Comparison of ENCODE assay signal across 23 mouse cellular contexts in the genomic region with DNA sequence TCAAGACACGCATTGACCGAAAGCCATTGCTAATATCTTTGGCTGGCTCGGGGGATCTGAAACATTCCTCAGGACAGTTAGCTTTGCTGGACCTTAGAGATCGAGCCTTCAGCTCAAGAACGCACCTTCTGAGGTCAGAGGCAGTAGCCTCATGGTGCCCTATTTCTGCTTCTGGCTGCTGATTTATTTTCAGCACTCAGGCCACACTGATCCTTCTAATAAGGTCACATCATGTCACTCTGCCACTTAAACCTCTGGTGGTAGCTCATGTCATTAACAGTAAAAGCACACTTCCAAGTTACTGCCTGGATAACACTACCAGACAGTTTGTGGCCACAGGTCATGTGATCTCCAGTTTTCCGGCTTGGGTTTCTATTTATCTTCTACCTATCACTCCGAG.
DNase-seq lines count a peak whose midpoint lies in the region; ATAC-seq and TF ChIP-seq lines count a peak whose summit lies in the region.
"Had no signal": no experiment of that assay in that cellular context is flagged by ENCODE, and none has a peak within 500 bp of the region (broad histone marks: within the 10 kb centered on the region; RNA-seq: fewer than 3 reads in every experiment).

No protein-coding gene starts in this region.

- H3K36me3 ChIP-seq in heart, adult 2 months (ENCODE audit: control insufficient read depth, insufficient read depth, low read length) = no peaks in the 10 kb centered on the region
- no peaks in the 10 kb centered on the region for H3K36me3 ChIP-seq in heart, embryonic 14.5 days (ENCODE audit: control insufficient read depth, insufficient read depth, low read length)
- no peaks in the 10 kb centered on the region for H3K36me3 ChIP-seq in midbrain, embryonic 16.5 days (ENCODE audit: control insufficient read depth, insufficient read depth, low read length)
- H3K36me3 ChIP-seq: embryonic facial prominence, embryonic 15.5 days; forebrain, embryonic 10.5 days; G1E; intestine, embryonic 15.5 days had no signal

- peak overlapping the region; percentile 61 for H3K27ac ChIP-seq in heart, adult 2 months
- H3K27ac ChIP-seq in heart, embryonic 14.5 days (replicated peaks in 1 of 2; ENCODE audit: control insufficient read depth in 1 of 2, insufficient read depth in 1 of 2, low read depth in 2 of 2, low read length in 2 of 2) = no peak overlapping the region; a peak in 1 of 4 replicates
- no peak overlapping the region for H3K27ac ChIP-seq in midbrain, embryonic 16.5 days (ENCODE audit: low read length)
- H3K27ac ChIP-seq: embryonic facial prominence, embryonic 15.5 days; forebrain, embryonic 10.5 days; hindbrain, embryonic 14.5 days; intestine, embryonic 15.5 days had no signal

- TF ChIP-seq POLR2A in heart, adult 2 months (IDR thresholded peaks at IDR 0.05; ENCODE audit: insufficient read depth, low read depth, low read length) = no peak
- TF ChIP-seq POLR2A in lung, adult 2 months (IDR thresholded peaks at IDR 0.05; ENCODE audit: borderline replicate concordance, extremely low read depth, low read depth, low read length) = no peak

- ATAC-seq in heart, embryonic 14.5 days (ENCODE audit: insufficient number of reproducible peaks, insufficient read depth, low FRiP score, low read depth) = peak; percentile 61; the same call in 1 of the 2 replicates
- ATAC-seq in midbrain, embryonic 16.5 days = no peak
- ATAC-seq: CD4-positive, CD25-positive, alpha-beta regulatory T cell, adult 4 months; forebrain, embryonic 14.5 days; intestine, embryonic 15.5 days had no signal

- DNase-seq in gastrocnemius, adult 18-20 months (ENCODE audit: low spot score) = peak; percentile 19
- DNase-seq in gastrocnemius, postnatal 14 days = no peak
- DNase-seq in heart, adult 2 months = peak; percentile 28 to 41
- no peak for DNase-seq in heart, postnatal 25 days (ENCODE audit: low spot score)
- peak; percentile 13 to 26 for DNase-seq in heart, postnatal 36 days
- no peak for DNase-seq in lung, adult 2 months
- DNase-seq: adrenal gland, adult 8-10 months; adrenal gland, postnatal 36 days; B cell, adult 2 months; cerebellum, adult 8-10 months; cerebellum, postnatal 14 days; embryo, embryonic 11 days; kidney, adult 18-20 months had no signal

- no peaks in the 10 kb centered on the region for H3K4me1 ChIP-seq in heart, adult 2 months (ENCODE audit: control insufficient read depth, insufficient read depth, low read length)
- peaks cover 0 to 6% of the 10 kb centered on the region in 2 experiments; a peak in 1 of 4 replicates for H3K4me1 ChIP-seq in heart, embryonic 14.5 days (ENCODE audit: control insufficient read depth in 2 of 2, insufficient read depth in 2 of 2, low read length in 2 of 2)
- no peaks in the 10 kb centered on the region for H3K4me1 ChIP-seq in midbrain, embryonic 16.5 days (ENCODE audit: control insufficient read depth, insufficient read depth, low read length)
- no peaks in the 10 kb centered on the region for H3K4me1 ChIP-seq in lung, adult 2 months (ENCODE audit: control insufficient read depth, insufficient read depth, low read length)
- H3K4me1 ChIP-seq: embryonic facial prominence, embryonic 15.5 days; forebrain, embryonic 10.5 days; intestine, embryonic 15.5 days had no signal

- peak; percentile 35 for TF ChIP-seq CTCF in heart, adult 2 months (IDR thresholded peaks at IDR 0.05)
- no peak for TF ChIP-seq CTCF in lung, adult 2 months (IDR thresholded peaks at IDR 0.05; ENCODE audit: insufficient read depth, low read length)

- no peak overlapping the region for H3K4me3 ChIP-seq in heart, adult 2 months
- H3K4me3 ChIP-seq in heart, embryonic 14.5 days (ENCODE audit: control insufficient read depth in 1 of 2, insufficient read depth in 1 of 2, low read depth in 1 of 2, low read length in 2 of 2) = no peak overlapping the region
- no peak overlapping the region for H3K4me3 ChIP-seq in midbrain, embryonic 16.5 days (ENCODE audit: low read depth, low read length)
- H3K4me3 ChIP-seq in lung, adult 2 months (replicated peaks; ENCODE audit: extremely low read depth, low read depth, low read length) = no peak overlapping the region
- H3K4me3 ChIP-seq: embryonic facial prominence, embryonic 15.5 days; erythroblast, embryonic 14.5 days; forebrain, embryonic 10.5 days; intestine, embryonic 15.5 days had no signal

- H3K9ac ChIP-seq in heart, adult 2 months (ENCODE audit: low read depth, low read length) = no peak overlapping the region
- no peak overlapping the region for H3K9ac ChIP-seq in heart, embryonic 14.5 days (ENCODE audit: low read length)
- H3K9ac ChIP-seq in midbrain, embryonic 16.5 days (ENCODE audit: low read depth, low read length) = no peak overlapping the region
- H3K9ac ChIP-seq: embryonic facial prominence, embryonic 15.5 days; hindbrain, embryonic 14.5 days; intestine, embryonic 15.5 days had no signal

- TF ChIP-seq EP300 in heart, adult 2 months (IDR thresholded peaks at IDR 0.05; ENCODE audit: insufficient read depth, low read depth, low read length) = no peak

- no peaks in the 10 kb centered on the region for H3K9me3 ChIP-seq in heart, embryonic 14.5 days (ENCODE audit: control insufficient read depth, low read length)
- H3K9me3 ChIP-seq in midbrain, embryonic 16.5 days (replicated peaks; ENCODE audit: control insufficient read depth, low read length, poor library complexity, severe bottlenecking) = no peaks in the 10 kb centered on the region
- H3K9me3 ChIP-seq: embryonic facial prominence, embryonic 15.5 days; forebrain, embryonic 10.5 days; intestine, embryonic 15.5 days had no signal

- no peak overlapping the region for H3K4me2 ChIP-seq in heart, embryonic 14.5 days (ENCODE audit: low read length)
- no peak overlapping the region for H3K4me2 ChIP-seq in midbrain, embryonic 16.5 days (ENCODE audit: low read length)
- H3K4me2 ChIP-seq: embryonic facial prominence, embryonic 15.5 days; hindbrain, embryonic 14.5 days; intestine, embryonic 15.5 days had no signal

- intact Hi-C loops in gastrocnemius, postnatal 14 days (cut with DNase I; ENCODE audit: low total_unique reads) = no loop called here
- intact Hi-C loops in heart, adult 2 months (cut with DNase I) = loop anchor here (5.0 to 10.0 kb wide), 2 partner anchors 60 to 192 kb away; no protein-coding TSS in a partner anchor
- intact Hi-C loops in heart, postnatal 25 days (cut with DNase I) = no loop called here
- intact Hi-C loops in heart, postnatal 36 days (cut with DNase I) = loop anchor here (2.0 kb wide), 1 partner anchor 64 kb away; no protein-coding TSS in a partner anchor

- WGBS in heart, adult 2 months = 52% methylated on average over 7 of the region's 7 CpGs
- 53% methylated on average over 7 of the region's 7 CpGs for WGBS in heart, embryonic 14.5 days
- 93% methylated on average over 7 of the region's 7 CpGs for WGBS in midbrain, embryonic 16.5 days
- 78% methylated on average over 7 of the region's 7 CpGs for WGBS in lung, adult 2 months

- no peaks in the 10 kb centered on the region for H3K27me3 ChIP-seq in heart, adult 2 months (ENCODE audit: control insufficient read depth, insufficient read depth, low read length)
- no peaks in the 10 kb centered on the region for H3K27me3 ChIP-seq in heart, embryonic 14.5 days (ENCODE audit: control insufficient read depth, insufficient read depth, low read length)
- H3K27me3 ChIP-seq in midbrain, embryonic 16.5 days (ENCODE audit: control insufficient read depth, insufficient read depth, low read depth, low read length) = no peaks in the 10 kb centered on the region
- H3K27me3 ChIP-seq: embryonic facial prominence, embryonic 15.5 days; intestine, embryonic 15.5 days had no signal

- H3K79me2 ChIP-seq in heart, adult 2 months (replicated peaks; ENCODE audit: control insufficient read depth, insufficient read depth, low read length) = no peaks in the 10 kb centered on the region

Comparison
In these comparisons a context has a peak if more than half of its experiments do, and no peak if none do; other contexts are left out.
1. DNase-seq: peak in gastrocnemius, adult 18-20 months (single experiment), heart, adult 2 months (2 of 2) and heart, postnatal 36 days (2 of 2); none in gastrocnemius, postnatal 14 days (single experiment), heart, postnatal 25 days (single experiment) and lung, adult 2 months (single experiment).
2. intact Hi-C loops: an anchor here in heart, adult 2 months (5.0 to 10.0 kb wide) and heart, postnatal 36 days (2.0 kb wide); none called in gastrocnemius, postnatal 14 days and heart, postnatal 25 days.